Mouse (Mus musculus): Measurements from ENCODE around the gene Asb6. TPM values are rescaled to one million over a fixed set of nuclear protein-coding genes. Genes with fewer than 3 reads are reported as not detected.

The Asb6 gene
- polyA plus RNA-seq, 1 experiment from 2014 or later: 26.1 TPM

DNA sequence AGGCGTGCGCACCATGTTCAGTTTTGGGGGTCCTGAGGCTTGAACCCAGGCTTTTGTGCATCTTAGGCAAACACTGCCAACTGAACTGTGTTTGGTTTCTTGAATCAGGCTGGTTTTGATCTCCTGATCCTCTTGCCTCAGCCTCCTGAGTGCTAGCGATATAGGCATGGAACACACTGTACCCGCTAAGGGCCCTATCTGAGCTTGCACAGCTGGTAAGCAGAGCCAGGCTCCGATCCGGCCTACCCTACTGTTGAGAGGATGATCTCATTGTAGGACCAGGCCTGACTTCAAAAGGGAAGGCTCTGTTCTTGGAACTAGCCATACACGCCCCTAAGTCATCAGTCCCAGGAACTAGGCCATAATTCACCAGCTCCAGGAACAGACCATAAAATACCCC, 19.6 kb downstream of the Asb6 start:
- H3K36me3 ChIP-seq (ENCODE audit: insufficient read depth, low read length): no peaks in the 10 kb centered on the region
- no peak overlapping the region for H3K27ac ChIP-seq (ENCODE audit: low read length)
- no peak overlapping the region for H3K9ac ChIP-seq (replicated peaks; ENCODE audit: low read depth)
- DNase-seq (ENCODE audit: low spot score) (no peak), ATAC-seq (no peak)
- TF ChIP-seq EP300 (IDR thresholded peaks at IDR 0.05): no peak
- no peak for TF ChIP-seq CTCF (IDR thresholded peaks at IDR 0.05)
- H3K4me3 ChIP-seq (ENCODE audit: low read depth, low read length): no peak overlapping the region
- H3K4me1 ChIP-seq (ENCODE audit: insufficient read depth, low read depth, low read length): peaks cover 9% of the 10 kb centered on the region
- 87% methylated on average over 7 of the region's 7 CpGs for WGBS
- H3K9me3 ChIP-seq (ENCODE audit: low read length): no peaks in the 10 kb centered on the region
- no peak overlapping the region for H3K4me2 ChIP-seq (replicated peaks; ENCODE audit: low read depth, low read length)
- no peaks in the 10 kb centered on the region for H3K27me3 ChIP-seq (replicated peaks; ENCODE audit: insufficient read depth, low read length)

- H3K9ac ChIP-seq (replicated peaks; ENCODE audit: low read depth): no peak overlapping the region
- no peak overlapping the region for H3K4me2 ChIP-seq (replicated peaks; ENCODE audit: low read depth, low read length)
- peak; percentile 58 for DNase-seq (ENCODE audit: low spot score)
- WGBS: 47% methylated on average over 5 of the region's 5 CpGs
- H3K27me3 ChIP-seq (replicated peaks; ENCODE audit: insufficient read depth, low read length): no peaks in the 10 kb centered on the region
- no peak for ATAC-seq
- H3K4me3 ChIP-seq (ENCODE audit: low read depth, low read length): no peak overlapping the region
- TF ChIP-seq CTCF (IDR thresholded peaks at IDR 0.05) (no peak), EP300 (IDR thresholded peaks at IDR 0.05) (no peak)
- H3K9me3 ChIP-seq (ENCODE audit: low read length): no peaks in the 10 kb centered on the region
- H3K27ac ChIP-seq (ENCODE audit: low read length): no peak overlapping the region
- H3K4me1 ChIP-seq (ENCODE audit: insufficient read depth, low read depth, low read length): peaks cover 9% of the 10 kb centered on the region
- H3K36me3 ChIP-seq (ENCODE audit: insufficient read depth, low read length): no peaks in the 10 kb centered on the region
Observed at GRCm38 (mm10) chr2:30809503-30809902, 20.6 kb downstream of the Asb6 start.

DNA sequence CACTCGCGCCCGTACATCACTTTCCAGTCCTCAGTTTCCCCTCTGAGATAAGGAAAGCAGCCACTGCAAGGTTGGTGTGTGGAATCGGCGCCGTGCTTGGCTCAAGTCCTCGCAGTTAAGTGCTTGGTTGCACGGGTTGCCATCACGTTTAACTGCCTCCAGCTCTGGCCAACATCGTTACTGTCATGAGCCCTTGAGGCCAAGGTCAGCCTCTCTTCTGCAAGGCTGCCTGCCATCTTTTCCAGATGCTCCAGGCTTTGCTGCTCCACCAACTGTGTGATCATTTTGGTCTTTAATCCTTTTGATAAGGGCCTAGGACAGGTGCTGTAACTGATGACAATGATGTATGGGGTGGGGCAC, 21.9 kb downstream of the Asb6 start:
- under 1% methylated on average over 10 of the region's 10 CpGs for WGBS
- H3K4me3 ChIP-seq (ENCODE audit: low read depth, low read length): peak overlapping the region; percentile 60
- peak overlapping the region; percentile 85 for H3K4me2 ChIP-seq (replicated peaks; ENCODE audit: low read depth, low read length)
- peak overlapping the region; percentile 87 for H3K27ac ChIP-seq (ENCODE audit: low read length)
- peak; percentile 18 for DNase-seq (ENCODE audit: low spot score)
- H3K36me3 ChIP-seq (ENCODE audit: insufficient read depth, low read length): no peaks in the 10 kb centered on the region
- H3K9ac ChIP-seq (replicated peaks; ENCODE audit: low read depth): peak overlapping the region; percentile 73
- no peak for ATAC-seq
- H3K27me3 ChIP-seq (replicated peaks; ENCODE audit: insufficient read depth, low read length): no peaks in the 10 kb centered on the region
- no peaks in the 10 kb centered on the region for H3K9me3 ChIP-seq (ENCODE audit: low read length)
- H3K4me1 ChIP-seq (ENCODE audit: insufficient read depth, low read depth, low read length): peaks cover 9% of the 10 kb centered on the region
- TF ChIP-seq CTCF (IDR thresholded peaks at IDR 0.05): no peak
- no peak for TF ChIP-seq EP300 (IDR thresholded peaks at IDR 0.05)

GRCm38 (mm10) chr2:30807648-30808295, 22.4 kb downstream of the Asb6 start, which contains the start of gene Ntmt1:
Ntmt1 (plus strand) TSS chr2:30807826.
- ATAC-seq: peak; percentile 99

GRCm38 (mm10) chr2:30807147-30807647, 22.9 kb downstream of the Asb6 start:
- Histone ChIP-seq H3K9ac (replicated peaks; ENCODE audit: low read depth) (peak overlapping the region; percentile 29; the same call in 1 of the 2 replicates), H3K4me2 (replicated peaks; ENCODE audit: low read depth, low read length) (peak overlapping the region; percentile 85), H3K9me3 (ENCODE audit: low read length) (no peaks in the 10 kb centered on the region), H3K27ac (ENCODE audit: low read length) (peak overlapping the region; percentile 39; the same call in 1 of the 2 replicates), H3K4me3 (ENCODE audit: low read depth, low read length) (peak overlapping the region; percentile 60), H3K27me3 (replicated peaks; ENCODE audit: insufficient read depth, low read length) (no peaks in the 10 kb centered on the region), H3K4me1 (ENCODE audit: insufficient read depth, low read depth, low read length) (peaks cover 9% of the 10 kb centered on the region), H3K36me3 (ENCODE audit: insufficient read depth, low read length) (no peaks in the 10 kb centered on the region)
- DNase-seq (ENCODE audit: low spot score): no peak
- 8% methylated on average over 28 of the region's 28 CpGs for WGBS
- TF ChIP-seq EP300 (IDR thresholded peaks at IDR 0.05) (no peak), CTCF (IDR thresholded peaks at IDR 0.05) (no peak)
- peak; percentile 10 for ATAC-seq

More at GRCm38 (mm10) chr2:30807648-30808295, 22.4 kb downstream of the Asb6 start, which contains the start of gene Ntmt1:
- Histone ChIP-seq H3K27ac (ENCODE audit: low read length) (peak within 1 kb of the TSS; percentile 87), H3K4me3 (ENCODE audit: low read depth, low read length) (peak within 1 kb of the TSS; percentile 60), H3K9me3 (ENCODE audit: low read length) (no peaks in the 10 kb centered on the region), H3K4me1 (ENCODE audit: insufficient read depth, low read depth, low read length) (peaks cover 9% of the 10 kb centered on the region), H3K4me2 (replicated peaks; ENCODE audit: low read depth, low read length) (peak within 1 kb of the TSS; percentile 85), H3K9ac (replicated peaks; ENCODE audit: low read depth) (peak within 1 kb of the TSS; percentile 73), H3K36me3 (ENCODE audit: insufficient read depth, low read length) (no peaks in the 10 kb centered on the region), H3K27me3 (replicated peaks; ENCODE audit: insufficient read depth, low read length) (no peaks in the 10 kb centered on the region)
- WGBS: 0% methylated on average over 41 of the region's 44 CpGs
- no peak for TF ChIP-seq CTCF (IDR thresholded peaks at IDR 0.05)
- DNase-seq (ENCODE audit: low spot score): peak; percentile 100

DNA sequence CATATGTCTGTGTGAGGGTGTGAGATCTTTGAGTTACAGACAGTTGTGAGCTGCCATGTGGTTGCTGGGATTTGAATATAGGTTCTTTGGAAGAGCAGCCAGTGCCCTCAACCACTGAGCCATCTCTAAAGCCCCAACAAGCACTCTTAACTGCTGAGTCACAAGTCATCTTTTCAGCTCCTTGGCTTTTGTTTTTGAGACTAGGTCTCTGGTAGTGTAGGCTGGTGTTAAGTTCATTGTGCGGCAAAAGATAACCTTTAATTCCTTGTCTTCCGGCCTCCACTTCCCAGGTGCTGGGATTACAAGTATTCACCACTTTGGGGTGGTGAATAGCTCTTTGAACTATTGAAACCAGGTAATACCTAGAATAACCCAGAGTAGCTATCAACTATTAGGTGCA, 24.1 kb downstream of the Asb6 start:
- TF ChIP-seq CTCF (IDR thresholded peaks at IDR 0.05) (no peak), EP300 (IDR thresholded peaks at IDR 0.05) (no peak)
- 94% methylated on average over 2 of the region's 2 CpGs for WGBS
- Histone ChIP-seq H3K27me3 (replicated peaks; ENCODE audit: insufficient read depth, low read length) (no peaks in the 10 kb centered on the region), H3K4me3 (ENCODE audit: low read depth, low read length) (no peak overlapping the region), H3K9me3 (ENCODE audit: low read length) (no peaks in the 10 kb centered on the region), H3K4me1 (ENCODE audit: insufficient read depth, low read depth, low read length) (peaks cover 12% of the 10 kb centered on the region), H3K27ac (ENCODE audit: low read length) (no peak overlapping the region), H3K9ac (replicated peaks; ENCODE audit: low read depth) (no peak overlapping the region), H3K4me2 (replicated peaks; ENCODE audit: low read depth, low read length) (no peak overlapping the region), H3K36me3 (ENCODE audit: insufficient read depth, low read length) (no peaks in the 10 kb centered on the region)
- no peak for ATAC-seq
- no peak for DNase-seq (ENCODE audit: low spot score)

Data from lung, postnatal 0 days (tissue).